Mouse (Mus musculus): ENCODE measurements at regions not wholly inside any gene's neighbourhood (a gene's known extent, or its start where the extent isn't known, plus 50 kb on each side); places are given as distances from the start of the nearest gene placed in this dataset.

DNA sequence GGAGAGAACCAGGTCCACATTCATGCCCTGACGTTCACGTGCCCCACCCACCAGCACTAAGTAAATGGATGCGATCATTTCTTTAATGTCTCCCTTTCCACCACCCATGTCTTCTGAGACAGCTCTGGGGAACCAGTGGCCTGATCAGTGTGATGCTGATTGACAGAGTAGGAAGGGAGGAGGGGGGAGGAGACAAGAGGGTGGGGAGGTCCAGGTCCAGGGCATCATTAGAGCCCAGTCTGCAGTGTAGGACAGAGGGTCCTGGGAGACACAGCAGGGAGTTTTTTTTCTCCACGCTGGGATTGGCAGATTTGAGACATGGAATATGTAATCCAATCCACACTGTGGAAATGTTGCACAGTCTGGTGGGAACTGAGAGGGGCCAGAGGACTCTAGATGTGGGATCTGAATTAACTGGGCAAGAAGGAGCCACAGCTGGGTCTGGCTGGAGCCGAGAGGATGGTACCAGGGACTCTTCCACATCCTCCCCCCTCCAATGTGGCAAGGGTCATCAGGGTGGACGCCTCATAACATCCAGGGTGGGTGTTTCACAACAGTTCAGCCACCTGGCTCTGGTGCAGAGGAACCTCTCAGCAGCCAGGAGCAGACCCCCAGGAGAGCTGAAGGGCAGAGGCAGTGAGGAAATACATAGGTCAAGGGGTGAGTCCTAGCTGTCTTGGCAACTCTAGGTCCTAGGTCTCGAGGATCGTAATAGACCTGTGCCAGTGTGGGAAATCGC is 89.3 kb upstream of the 1700021F07Rik start:
- Histone ChIP-seq H3K4me3 (ENCODE audit: low read length) (no peak overlapping the region), H3K9me3 (ENCODE audit: control insufficient read depth, low read length) (no peaks in the 10 kb centered on the region), H3K27me3 (ENCODE audit: control insufficient read depth, insufficient read depth, low read length) (no peaks in the 10 kb centered on the region), H3K4me2 (replicated peaks; ENCODE audit: low read depth, low read length) (no peak overlapping the region), H3K9ac (ENCODE audit: low read depth, low read length) (no peak overlapping the region), H3K4me1 (ENCODE audit: control insufficient read depth, insufficient read depth, low read length) (peaks cover 14% of the 10 kb centered on the region; the same call in 1 of the 2 replicates), H3K27ac (ENCODE audit: low read depth, low read length) (0 out of 2 replicates have a peak overlapping the region, but pooled peaks have one; percentile 37), H3K36me3 (ENCODE audit: control insufficient read depth, insufficient read depth, low read length) (no peaks in the 10 kb centered on the region)
- ATAC-seq (ENCODE audit: low FRiP score, low TSS enrichment): 0 out of 2 replicates have a peak, but pooled peaks have one; percentile 8
- 66% methylated on average over 9 of the region's 9 CpGs for WGBS

DNA sequence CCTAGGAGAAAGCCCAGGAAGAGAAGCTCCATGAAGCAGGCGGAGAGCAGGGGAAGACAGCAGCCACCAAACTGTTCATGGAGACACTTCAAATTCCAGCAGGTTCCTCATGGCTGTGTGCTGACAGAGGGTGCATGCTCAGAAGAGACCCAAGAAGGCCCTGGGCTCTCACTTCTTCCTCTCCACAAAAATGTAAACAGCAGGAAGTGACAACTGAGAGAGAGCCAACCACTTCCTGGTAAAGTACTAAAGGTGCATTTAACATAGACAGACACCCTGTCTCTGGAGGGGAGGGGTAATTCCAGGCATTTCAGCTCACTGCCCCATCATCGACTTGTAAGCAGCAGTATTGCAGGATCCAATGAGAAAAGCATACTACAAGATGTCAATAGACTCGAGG is 85.8 kb upstream of the 1700021F07Rik start:
- H3K4me2 ChIP-seq (replicated peaks; ENCODE audit: low read depth, low read length): no peak overlapping the region
- WGBS: 77% methylated on average over 3 of the region's 3 CpGs

GRCm38 (mm10) chr2:173439031-173439430 is 83.4 kb upstream of the 1700021F07Rik start:
- no peak overlapping the region for H3K27ac ChIP-seq (ENCODE audit: low read depth, low read length)
- WGBS: 67% methylated on average over 9 of the region's 9 CpGs

More for the DNA sequence above, 85.8 kb upstream of the 1700021F07Rik start:
- Histone ChIP-seq H3K27me3 (ENCODE audit: control insufficient read depth, insufficient read depth, low read length) (no peaks in the 10 kb centered on the region), H3K4me1 (ENCODE audit: control insufficient read depth, insufficient read depth, low read length) (peaks cover 13% of the 10 kb centered on the region; the same call in 1 of the 2 replicates), H3K36me3 (ENCODE audit: control insufficient read depth, insufficient read depth, low read length) (no peaks in the 10 kb centered on the region), H3K4me3 (ENCODE audit: low read length) (no peak overlapping the region), H3K9ac (ENCODE audit: low read depth, low read length) (no peak overlapping the region), H3K27ac (ENCODE audit: low read depth, low read length) (no peak overlapping the region), H3K9me3 (ENCODE audit: control insufficient read depth, low read length) (no peaks in the 10 kb centered on the region)
- no peak for ATAC-seq (ENCODE audit: low FRiP score, low TSS enrichment)

GRCm38 (mm10) chr2:173442056-173442455 is 80.3 kb upstream of the 1700021F07Rik start:
- no peaks in the 10 kb centered on the region for H3K36me3 ChIP-seq (ENCODE audit: control insufficient read depth, insufficient read depth, low read length)
- no peaks in the 10 kb centered on the region for H3K27me3 ChIP-seq (ENCODE audit: control insufficient read depth, insufficient read depth, low read length)
- H3K4me3 ChIP-seq (ENCODE audit: low read length): no peak overlapping the region
- H3K4me2 ChIP-seq (replicated peaks; ENCODE audit: low read depth, low read length): no peak overlapping the region
- H3K27ac ChIP-seq (ENCODE audit: low read depth, low read length): no peak overlapping the region
- WGBS: 83% methylated on average over 11 of the region's 11 CpGs
- no peak for ATAC-seq (ENCODE audit: low FRiP score, low TSS enrichment)
- peaks cover 10% of the 10 kb centered on the region for H3K4me1 ChIP-seq (ENCODE audit: control insufficient read depth, insufficient read depth, low read length)
- H3K9me3 ChIP-seq (ENCODE audit: control insufficient read depth, low read length): no peaks in the 10 kb centered on the region
- H3K9ac ChIP-seq (ENCODE audit: low read depth, low read length): no peak overlapping the region

More at GRCm38 (mm10) chr2:173439031-173439430, 83.4 kb upstream of the 1700021F07Rik start:
- no peak overlapping the region for H3K4me3 ChIP-seq (ENCODE audit: low read length)
- no peak overlapping the region for H3K9ac ChIP-seq (ENCODE audit: low read depth, low read length)
- H3K27me3 ChIP-seq (ENCODE audit: control insufficient read depth, insufficient read depth, low read length): no peaks in the 10 kb centered on the region
- no peaks in the 10 kb centered on the region for H3K36me3 ChIP-seq (ENCODE audit: control insufficient read depth, insufficient read depth, low read length)
- H3K4me1 ChIP-seq (ENCODE audit: control insufficient read depth, insufficient read depth, low read length): peaks cover 10% of the 10 kb centered on the region
- H3K9me3 ChIP-seq (ENCODE audit: control insufficient read depth, low read length): no peaks in the 10 kb centered on the region
- H3K4me2 ChIP-seq (replicated peaks; ENCODE audit: low read depth, low read length): no peak overlapping the region
- ATAC-seq (ENCODE audit: low FRiP score, low TSS enrichment): no peak

GRCm38 (mm10) chr2:173443262-173443661 is 79.1 kb upstream of the 1700021F07Rik start:
- Histone ChIP-seq H3K4me1 (ENCODE audit: control insufficient read depth, insufficient read depth, low read length) (peaks cover 11% of the 10 kb centered on the region), H3K4me3 (ENCODE audit: low read length) (no peak overlapping the region), H3K36me3 (ENCODE audit: control insufficient read depth, insufficient read depth, low read length) (no peaks in the 10 kb centered on the region), H3K27me3 (ENCODE audit: control insufficient read depth, insufficient read depth, low read length) (no peaks in the 10 kb centered on the region), H3K9ac (ENCODE audit: low read depth, low read length) (no peak overlapping the region), H3K4me2 (replicated peaks; ENCODE audit: low read depth, low read length) (no peak overlapping the region), H3K9me3 (ENCODE audit: control insufficient read depth, low read length) (no peaks in the 10 kb centered on the region), H3K27ac (ENCODE audit: low read depth, low read length) (no peak overlapping the region)
- WGBS: 13% methylated on average over 10 of the region's 10 CpGs
- peak; percentile 28; the same call in 1 of the 2 replicates for ATAC-seq (ENCODE audit: low FRiP score, low TSS enrichment)

DNA sequence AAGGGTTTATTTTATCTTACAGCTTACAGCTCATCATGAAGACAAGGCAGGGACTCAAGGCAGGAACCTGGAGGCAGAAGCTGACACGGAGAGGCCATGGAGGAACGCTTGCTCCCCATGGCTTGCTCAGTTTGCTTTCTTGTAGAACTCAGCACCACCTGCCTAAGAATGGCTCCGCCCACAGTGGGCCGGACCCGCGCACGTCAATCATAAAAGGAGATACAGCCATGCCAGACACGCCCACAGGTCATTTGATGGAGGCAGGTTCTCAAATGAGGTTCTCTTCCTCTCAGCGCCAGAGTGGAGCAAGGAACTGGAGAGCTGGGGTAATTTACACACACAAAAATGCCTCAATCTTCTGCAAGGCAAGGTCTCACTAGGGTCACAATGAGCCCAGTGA is 78.0 kb upstream of the 1700021F07Rik start:
- WGBS: 84% methylated on average over 9 of the region's 9 CpGs
- Histone ChIP-seq H3K4me1 (ENCODE audit: control insufficient read depth, insufficient read depth, low read length) (peaks cover 19% of the 10 kb centered on the region), H3K27ac (ENCODE audit: low read depth, low read length) (no peak overlapping the region), H3K9ac (ENCODE audit: low read depth, low read length) (no peak overlapping the region), H3K4me3 (ENCODE audit: low read length) (no peak overlapping the region), H3K36me3 (ENCODE audit: control insufficient read depth, insufficient read depth, low read length) (no peaks in the 10 kb centered on the region), H3K4me2 (replicated peaks; ENCODE audit: low read depth, low read length) (no peak overlapping the region), H3K27me3 (ENCODE audit: control insufficient read depth, insufficient read depth, low read length) (no peaks in the 10 kb centered on the region), H3K9me3 (ENCODE audit: control insufficient read depth, low read length) (no peaks in the 10 kb centered on the region)
- no peak for ATAC-seq (ENCODE audit: low FRiP score, low TSS enrichment)

- H3K4me2 ChIP-seq (replicated peaks; ENCODE audit: low read depth, low read length): no peak overlapping the region
- no peaks in the 10 kb centered on the region for H3K36me3 ChIP-seq (ENCODE audit: control insufficient read depth, insufficient read depth, low read length)
- no peak overlapping the region for H3K4me3 ChIP-seq (ENCODE audit: low read length)
- ATAC-seq (ENCODE audit: low FRiP score, low TSS enrichment): no peak
- H3K27ac ChIP-seq (ENCODE audit: low read depth, low read length): no peak overlapping the region
- WGBS: 84% methylated on average over 3 of the region's 3 CpGs
- H3K27me3 ChIP-seq (ENCODE audit: control insufficient read depth, insufficient read depth, low read length): no peaks in the 10 kb centered on the region
- H3K9ac ChIP-seq (ENCODE audit: low read depth, low read length): no peak overlapping the region
- H3K9me3 ChIP-seq (ENCODE audit: control insufficient read depth, low read length): no peaks in the 10 kb centered on the region
- peaks cover 19% of the 10 kb centered on the region for H3K4me1 ChIP-seq (ENCODE audit: control insufficient read depth, insufficient read depth, low read length)
These were observed 77.3 kb upstream of the 1700021F07Rik start for GRCm38 (mm10) chr2:173445039-173445438.

DNA sequence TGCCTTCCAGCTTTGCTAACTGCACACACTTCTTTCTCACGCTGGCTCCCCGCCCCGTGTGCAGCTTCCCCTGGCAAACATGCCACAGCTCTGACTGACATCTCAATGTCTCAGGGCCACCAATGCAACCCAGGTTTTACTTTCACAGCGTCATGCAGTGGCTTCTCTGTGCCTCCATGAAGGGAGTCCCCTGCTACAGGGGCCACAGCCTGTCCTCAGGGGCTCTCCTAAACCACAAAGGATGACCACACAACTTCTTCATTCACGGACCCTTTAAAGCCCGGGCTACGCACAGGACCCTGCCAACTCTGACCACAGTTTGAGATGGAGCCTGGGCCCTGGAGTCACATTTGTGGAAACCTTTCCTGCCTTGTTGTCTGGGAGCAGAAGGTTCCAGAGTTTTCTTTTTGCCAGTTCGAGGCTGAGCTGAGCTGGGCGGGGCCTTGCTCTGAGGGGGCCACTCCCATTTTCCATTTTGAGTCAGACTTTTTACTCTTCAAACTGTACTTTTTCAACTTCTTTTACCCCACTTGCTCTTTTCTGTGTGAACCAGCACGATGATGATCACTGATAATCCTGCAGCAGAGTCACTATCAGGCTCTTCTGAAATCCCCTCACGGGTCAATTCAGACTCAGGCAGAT is 73.7 kb upstream of the 1700021F07Rik start:
- Histone ChIP-seq H3K9me3 (ENCODE audit: control insufficient read depth, low read length) (no peaks in the 10 kb centered on the region), H3K4me1 (ENCODE audit: control insufficient read depth, insufficient read depth, low read length) (0 out of 2 replicates have a peak, but pooled peaks cover 9% of the 10 kb centered on the region), H3K9ac (ENCODE audit: low read depth, low read length) (no peak overlapping the region), H3K27me3 (ENCODE audit: control insufficient read depth, insufficient read depth, low read length) (no peaks in the 10 kb centered on the region), H3K4me2 (replicated peaks; ENCODE audit: low read depth, low read length) (no peak overlapping the region), H3K4me3 (ENCODE audit: low read length) (no peak overlapping the region), H3K36me3 (ENCODE audit: control insufficient read depth, insufficient read depth, low read length) (no peaks in the 10 kb centered on the region), H3K27ac (ENCODE audit: low read depth, low read length) (peak overlapping the region; percentile 19; the same call in 1 of the 2 replicates)
- ATAC-seq (ENCODE audit: low FRiP score, low TSS enrichment): no peak
- 79% methylated on average over 11 of the region's 11 CpGs for WGBS

GRCm38 (mm10) chr2:173449198-173449597 is 73.2 kb upstream of the 1700021F07Rik start:
- no peaks in the 10 kb centered on the region for H3K36me3 ChIP-seq (ENCODE audit: control insufficient read depth, insufficient read depth, low read length)
- ATAC-seq (ENCODE audit: low FRiP score, low TSS enrichment): peak; percentile 52; the same call in 1 of the 2 replicates
- H3K9me3 ChIP-seq (ENCODE audit: control insufficient read depth, low read length): no peaks in the 10 kb centered on the region
- no peaks in the 10 kb centered on the region for H3K27me3 ChIP-seq (ENCODE audit: control insufficient read depth, insufficient read depth, low read length)
- H3K4me1 ChIP-seq (ENCODE audit: control insufficient read depth, insufficient read depth, low read length): 0 out of 2 replicates have a peak, but pooled peaks cover 9% of the 10 kb centered on the region
- H3K4me2 ChIP-seq (replicated peaks; ENCODE audit: low read depth, low read length): no peak overlapping the region
- H3K27ac ChIP-seq (ENCODE audit: low read depth, low read length): 0 out of 2 replicates have a peak overlapping the region, but pooled peaks have one; percentile 19
- no peak overlapping the region for H3K9ac ChIP-seq (ENCODE audit: low read depth, low read length)
- WGBS: 23% methylated on average over 5 of the region's 5 CpGs
- no peak overlapping the region for H3K4me3 ChIP-seq (ENCODE audit: low read length)

All from kidney, embryonic 14.5 days (tissue).